Mouse (Mus musculus): ENCODE measurements around the gene Tmem240.

DNA sequence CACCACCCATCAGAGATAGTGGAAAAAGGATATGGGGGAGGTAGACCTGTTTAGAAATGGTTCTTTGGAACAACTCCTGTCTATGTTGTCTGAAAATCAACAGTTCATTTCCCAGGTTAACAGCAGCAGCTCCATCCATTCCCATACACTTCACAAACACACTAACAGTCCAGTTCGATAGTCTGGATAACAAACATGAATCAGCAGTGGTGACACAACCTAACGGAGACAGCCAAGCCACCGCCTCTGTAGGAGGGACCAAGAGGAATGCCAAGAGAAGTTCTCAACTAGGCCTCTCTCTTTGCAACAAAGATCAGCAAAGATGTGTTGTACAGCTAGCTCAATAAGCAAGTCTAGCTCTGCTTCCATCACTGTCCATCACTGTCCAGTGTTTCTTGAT is 27.8 kb downstream of the Tmem240 start:
- TF ChIP-seq CTCF (IDR thresholded peaks at IDR 0.05; ENCODE audit: extremely low read depth, insufficient read depth, low read length), result no peak
- TF ChIP-seq POLR2A (IDR thresholded peaks at IDR 0.05; ENCODE audit: extremely low read depth, insufficient read depth, low read length), result no peak
